Mouse (Mus musculus): Measurements from ENCODE around the gene Fam78a. TPM values are rescaled to one million over a fixed set of nuclear protein-coding genes. Genes with fewer than 3 reads are reported as not detected.

Fam78a gene
- total and polyA plus RNA-seq, 2 experiments from 2014 or later: 18.0 to 28.7 TPM

- H3K36me3 ChIP-seq (replicated peaks; ENCODE audit: control insufficient read depth, insufficient read depth, low read length): no peaks in the 10 kb centered on the region
- TF ChIP-seq EP300 (IDR thresholded peaks at IDR 0.05; ENCODE audit: low read depth) (no peak), CTCF (IDR thresholded peaks at IDR 0.05; ENCODE audit: low read depth) (0 out of 2 replicates have a peak, but pooled peaks have one; percentile 21)
- H3K9ac ChIP-seq (replicated peaks; ENCODE audit: low read depth, low read length): peak overlapping the region; percentile 73
- DNase-seq (ENCODE audit: low spot score) (no peak), ATAC-seq (ENCODE audit: insufficient read depth, low read depth) (peak; percentile 43)
- H3K4me2 ChIP-seq (ENCODE audit: low read depth, low read length): peak overlapping the region; percentile 97
- H3K27ac ChIP-seq (ENCODE audit: low read depth): peak overlapping the region; percentile 90
- H3K27me3 ChIP-seq (ENCODE audit: control insufficient read depth, insufficient read depth, low read length): no peaks in the 10 kb centered on the region
- under 1% methylated on average over 86 of the region's 91 CpGs for WGBS
- no peaks in the 10 kb centered on the region for H3K9me3 ChIP-seq (replicated peaks; ENCODE audit: control insufficient read depth, low read length)
- H3K4me1 ChIP-seq (ENCODE audit: control insufficient read depth, insufficient read depth): peaks cover 29% of the 10 kb centered on the region
- peak overlapping the region; percentile 67 for H3K4me3 ChIP-seq (ENCODE audit: low read depth, low read length)
These were observed 1.3 kb downstream of the Fam78a start for GRCm38 (mm10) chr2:32083159-32084011.

- Histone ChIP-seq H3K27me3 (ENCODE audit: control insufficient read depth, insufficient read depth, low read length) (no peaks in the 10 kb centered on the region), H3K27ac (ENCODE audit: low read depth) (peak overlapping the region; percentile 90), H3K9ac (replicated peaks; ENCODE audit: low read depth, low read length) (peak overlapping the region; percentile 73), H3K36me3 (replicated peaks; ENCODE audit: control insufficient read depth, insufficient read depth, low read length) (no peaks in the 10 kb centered on the region), H3K4me1 (ENCODE audit: control insufficient read depth, insufficient read depth) (peaks cover 34% of the 10 kb centered on the region), H3K4me3 (ENCODE audit: low read depth, low read length) (peak overlapping the region; percentile 67), H3K4me2 (ENCODE audit: low read depth, low read length) (peak overlapping the region; percentile 97), H3K9me3 (replicated peaks; ENCODE audit: control insufficient read depth, low read length) (no peaks in the 10 kb centered on the region)
- no peak for TF ChIP-seq EP300 (IDR thresholded peaks at IDR 0.05; ENCODE audit: low read depth)
- TF ChIP-seq CTCF (IDR thresholded peaks at IDR 0.05; ENCODE audit: low read depth): no peak
- WGBS: 5% methylated on average over 2 of the region's 2 CpGs
- ATAC-seq (ENCODE audit: insufficient read depth, low read depth) (no peak), DNase-seq (ENCODE audit: low spot score) (no peak)
These were observed 2.4 kb downstream of the Fam78a start for GRCm38 (mm10) chr2:32082229-32082628.

GRCm38 (mm10) chr2:32081296-32081929, 3.2 kb downstream of the Fam78a start:
- ATAC-seq (ENCODE audit: insufficient read depth, low read depth) (no peak), DNase-seq (ENCODE audit: low spot score) (no peak)
- no peak for TF ChIP-seq CTCF (IDR thresholded peaks at IDR 0.05; ENCODE audit: low read depth)
- no peak for TF ChIP-seq EP300 (IDR thresholded peaks at IDR 0.05; ENCODE audit: low read depth)
- Histone ChIP-seq H3K36me3 (replicated peaks; ENCODE audit: control insufficient read depth, insufficient read depth, low read length) (no peaks in the 10 kb centered on the region), H3K27ac (ENCODE audit: low read depth) (peak overlapping the region; percentile 90), H3K4me1 (ENCODE audit: control insufficient read depth, insufficient read depth) (peaks cover 39% of the 10 kb centered on the region), H3K4me2 (ENCODE audit: low read depth, low read length) (peak overlapping the region; percentile 97), H3K9me3 (replicated peaks; ENCODE audit: control insufficient read depth, low read length) (no peaks in the 10 kb centered on the region), H3K9ac (replicated peaks; ENCODE audit: low read depth, low read length) (peak overlapping the region; percentile 73), H3K4me3 (ENCODE audit: low read depth, low read length) (peak overlapping the region; percentile 67), H3K27me3 (ENCODE audit: control insufficient read depth, insufficient read depth, low read length) (no peaks in the 10 kb centered on the region)
- 36% methylated on average over 14 of the region's 14 CpGs for WGBS

- no peak for TF ChIP-seq CTCF (IDR thresholded peaks at IDR 0.05; ENCODE audit: low read depth)
- no peak for TF ChIP-seq EP300 (IDR thresholded peaks at IDR 0.05; ENCODE audit: low read depth)
- H3K4me2 ChIP-seq (ENCODE audit: low read depth, low read length): peak overlapping the region; percentile 97
- 24% methylated on average over 3 of the region's 3 CpGs for WGBS
- H3K27ac ChIP-seq (ENCODE audit: low read depth): peak overlapping the region; percentile 90
- H3K4me1 ChIP-seq (ENCODE audit: control insufficient read depth, insufficient read depth): peaks cover 39% of the 10 kb centered on the region
- H3K36me3 ChIP-seq (replicated peaks; ENCODE audit: control insufficient read depth, insufficient read depth, low read length): no peaks in the 10 kb centered on the region
- ATAC-seq (ENCODE audit: insufficient read depth, low read depth) (no peak), DNase-seq (ENCODE audit: low spot score) (no peak)
- no peak overlapping the region; the same call in 1 of the 2 replicates for H3K9ac ChIP-seq (replicated peaks; ENCODE audit: low read depth, low read length)
- H3K27me3 ChIP-seq (ENCODE audit: control insufficient read depth, insufficient read depth, low read length): no peaks in the 10 kb centered on the region
- H3K9me3 ChIP-seq (replicated peaks; ENCODE audit: control insufficient read depth, low read length): no peaks in the 10 kb centered on the region
- peak overlapping the region; percentile 67 for H3K4me3 ChIP-seq (ENCODE audit: low read depth, low read length)
These were observed 4.0 kb downstream of the Fam78a start for GRCm38 (mm10) chr2:32080681-32081080.

- Histone ChIP-seq H3K27ac (ENCODE audit: low read depth) (peak overlapping the region; percentile 90), H3K9ac (replicated peaks; ENCODE audit: low read depth, low read length) (no peak overlapping the region), H3K27me3 (ENCODE audit: control insufficient read depth, insufficient read depth, low read length) (no peaks in the 10 kb centered on the region), H3K4me3 (ENCODE audit: low read depth, low read length) (peak overlapping the region; percentile 67; the same call in 1 of the 2 replicates), H3K9me3 (replicated peaks; ENCODE audit: control insufficient read depth, low read length) (no peaks in the 10 kb centered on the region), H3K4me2 (ENCODE audit: low read depth, low read length) (peak overlapping the region; percentile 97), H3K36me3 (replicated peaks; ENCODE audit: control insufficient read depth, insufficient read depth, low read length) (no peaks in the 10 kb centered on the region), H3K4me1 (ENCODE audit: control insufficient read depth, insufficient read depth) (peaks cover 44% of the 10 kb centered on the region)
- WGBS: 40% methylated on average over 14 of the region's 14 CpGs
- no peak for DNase-seq (ENCODE audit: low spot score)
- no peak for TF ChIP-seq EP300 (IDR thresholded peaks at IDR 0.05; ENCODE audit: low read depth)
- TF ChIP-seq CTCF (IDR thresholded peaks at IDR 0.05; ENCODE audit: low read depth): no peak
- ATAC-seq (ENCODE audit: insufficient read depth, low read depth): no peak
These were observed 5.4 kb downstream of the Fam78a start for GRCm38 (mm10) chr2:32079191-32079725.

Measured in heart, postnatal 0 days (tissue).